Mouse (Mus musculus) gastrocnemius, adult 8-10 months (tissue): ENCODE data around the gene Ndufs7. TPM values are rescaled to one million over a fixed set of nuclear protein-coding genes. Genes with fewer than 3 reads are reported as not detected.

ENCODE experiments used
- DNase-seq, 2 experiments: peaks; one replicate each; pipeline ENCODE4 v3.0.0; 2022; ENCODE audit warnings: low spot score in 2 of 2
- total RNA-seq, 4 experiments: library from RNA; stranded (reverse); gene quantifications; 2 replicates each; pipeline ENCODE4 v1.2.4; 2022

Ndufs7 gene
- total RNA-seq, 4 experiments from 2014 or later: 576 to 623 (median 605) TPM

DNA sequence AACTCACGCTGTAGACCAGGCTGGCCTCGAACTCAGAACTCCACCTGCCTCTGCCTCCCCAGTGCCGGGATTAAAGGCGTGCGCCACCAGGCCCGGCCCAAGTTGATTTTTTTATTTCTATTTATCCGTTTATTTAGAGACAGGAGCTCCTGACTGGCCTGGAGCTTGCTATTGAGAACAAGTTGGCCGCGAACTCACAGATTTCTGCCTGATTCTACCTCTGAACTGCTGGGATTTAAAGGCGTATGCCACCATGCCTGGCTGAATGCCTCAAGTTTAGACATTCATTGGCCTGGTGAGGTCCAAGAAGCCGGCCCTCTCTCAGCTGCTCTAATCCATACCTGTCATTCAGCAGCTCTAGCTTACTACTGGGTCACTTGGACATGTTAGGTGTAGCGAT lies 13.2 kb downstream of the Ndufs7 start:
- no peak for DNase-seq

DNA sequence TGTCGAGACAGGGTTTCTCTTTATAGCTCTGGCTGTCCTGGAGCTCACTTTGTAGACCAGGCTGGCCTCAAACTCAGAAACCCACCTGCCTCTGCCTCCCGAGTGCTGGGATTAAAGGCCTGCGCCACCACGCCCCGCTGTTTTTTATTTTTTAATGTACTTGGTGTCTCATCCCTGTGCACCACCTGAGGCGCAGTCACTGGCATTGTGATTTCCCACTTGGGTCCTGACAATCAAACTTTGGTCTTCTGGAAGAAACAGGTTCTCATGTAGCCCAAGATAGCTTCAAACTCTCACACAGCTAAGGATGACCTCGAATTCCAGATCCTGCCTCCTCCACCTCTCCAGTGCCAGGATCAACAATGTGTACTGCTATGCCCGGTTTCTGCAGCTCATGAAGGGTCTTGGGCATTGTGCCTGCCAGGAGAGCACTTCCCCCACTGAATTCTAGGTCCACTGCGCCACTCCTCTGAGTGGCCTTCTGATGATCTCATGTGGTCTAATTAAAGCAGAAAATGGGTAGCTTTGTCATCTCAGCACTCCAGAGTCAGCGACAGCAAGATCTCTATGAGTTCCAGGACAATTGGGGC lies 13.9 kb downstream of the Ndufs7 start:
- no peak for DNase-seq

DNA sequence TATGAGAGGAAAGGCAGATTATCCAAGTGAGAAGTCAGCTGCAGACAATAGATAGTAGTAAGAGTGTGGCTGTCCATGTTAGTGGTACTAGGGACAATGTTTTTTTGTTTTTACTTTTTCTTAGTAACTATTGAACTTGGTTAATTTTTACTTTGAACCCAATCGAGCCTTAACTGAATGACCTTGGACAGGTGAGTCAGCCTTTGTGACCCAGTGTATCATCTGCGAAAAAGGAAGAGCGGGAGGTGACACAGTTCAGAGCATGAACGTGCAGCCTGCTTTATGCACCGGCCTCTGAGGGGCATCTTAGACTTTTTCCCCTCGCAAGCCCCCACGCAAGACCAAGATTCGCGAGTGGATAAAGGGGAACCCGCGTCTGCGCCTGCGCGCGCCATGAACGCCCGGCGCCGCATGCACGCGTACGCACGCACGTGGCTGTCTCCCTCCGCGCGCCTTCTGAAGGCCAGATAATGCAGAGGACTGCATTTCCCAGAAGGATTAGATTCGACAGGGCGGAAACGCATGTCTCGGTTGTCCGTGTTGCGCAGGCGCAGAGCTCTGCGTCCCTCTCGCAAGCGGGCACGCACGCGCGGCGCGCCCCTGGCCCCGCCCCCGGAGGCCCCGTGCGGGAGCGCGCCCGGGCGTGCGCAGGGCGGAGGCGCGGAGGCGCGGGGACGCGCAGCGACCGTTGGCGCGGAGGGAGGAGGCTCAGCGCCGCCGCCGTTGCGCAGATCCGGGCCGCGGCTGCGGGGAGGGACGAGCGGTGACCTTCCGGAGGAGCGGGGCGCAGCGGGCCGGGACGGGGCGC lies 15.6 kb downstream of the Ndufs7 start:
- peak; percentile 99 for DNase-seq

DNA sequence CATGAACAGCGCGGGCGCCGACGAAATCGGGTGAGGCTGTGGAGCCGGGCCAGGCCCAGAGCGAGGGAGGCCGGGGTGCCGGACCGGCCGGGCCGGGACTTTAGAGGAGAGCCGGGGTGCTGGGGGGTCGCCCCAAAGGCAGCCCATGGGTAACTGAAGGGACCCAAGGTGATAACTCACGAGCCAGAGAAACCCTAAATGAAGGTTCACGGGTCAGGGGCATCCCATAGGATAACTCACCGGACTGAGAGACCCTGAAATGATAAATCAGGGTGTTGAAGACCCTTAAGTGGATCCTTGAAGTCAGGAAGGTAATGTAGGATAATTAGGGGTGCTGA lies 16.2 kb downstream of the Ndufs7 start:
- no peak for DNase-seq

DNA sequence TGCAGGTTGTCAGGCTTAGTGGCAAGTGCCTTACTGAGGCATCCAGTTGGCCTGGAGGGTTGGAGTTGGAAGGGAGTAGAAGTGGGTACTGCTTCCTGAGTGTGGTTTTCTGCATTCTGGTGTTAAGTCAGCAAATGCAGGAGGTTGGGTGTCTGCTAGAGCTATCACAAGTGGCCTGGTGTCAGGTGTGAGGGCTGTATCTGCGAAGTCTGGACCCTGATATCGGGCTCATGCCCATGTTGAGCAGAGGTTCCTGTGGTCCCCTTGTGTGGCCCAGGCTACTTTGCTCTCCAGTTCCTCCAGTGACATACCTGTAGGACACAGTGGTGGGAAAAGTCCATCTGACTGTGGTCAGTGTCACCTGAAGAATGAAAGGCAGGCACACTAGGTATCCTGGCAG lies 21.2 kb downstream of the Ndufs7 start:
- no peak for DNase-seq

DNA sequence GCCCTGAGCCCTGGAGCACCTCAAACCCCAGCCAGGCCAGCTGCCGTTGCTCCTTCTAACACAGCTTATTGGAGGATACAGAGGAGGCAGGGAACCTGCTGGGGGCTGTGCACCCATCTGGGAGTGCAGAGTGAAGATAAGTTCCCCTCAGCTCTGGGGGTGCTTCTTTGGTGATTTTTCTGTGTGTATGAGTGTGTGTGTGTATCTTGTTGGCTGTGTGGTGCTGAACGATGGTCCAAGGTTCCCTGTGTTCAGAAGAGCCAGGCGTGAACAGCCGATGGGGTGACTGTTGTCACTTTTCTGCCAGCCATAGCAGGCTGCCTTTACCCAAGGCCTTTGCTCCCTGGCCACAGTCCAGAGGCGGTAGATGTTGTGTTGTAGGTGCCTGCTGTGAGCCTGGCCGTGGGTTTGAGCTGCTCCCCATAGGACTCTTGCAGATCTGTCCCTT lies 21.8 kb downstream of the Ndufs7 start:
- no peak for DNase-seq

DNA sequence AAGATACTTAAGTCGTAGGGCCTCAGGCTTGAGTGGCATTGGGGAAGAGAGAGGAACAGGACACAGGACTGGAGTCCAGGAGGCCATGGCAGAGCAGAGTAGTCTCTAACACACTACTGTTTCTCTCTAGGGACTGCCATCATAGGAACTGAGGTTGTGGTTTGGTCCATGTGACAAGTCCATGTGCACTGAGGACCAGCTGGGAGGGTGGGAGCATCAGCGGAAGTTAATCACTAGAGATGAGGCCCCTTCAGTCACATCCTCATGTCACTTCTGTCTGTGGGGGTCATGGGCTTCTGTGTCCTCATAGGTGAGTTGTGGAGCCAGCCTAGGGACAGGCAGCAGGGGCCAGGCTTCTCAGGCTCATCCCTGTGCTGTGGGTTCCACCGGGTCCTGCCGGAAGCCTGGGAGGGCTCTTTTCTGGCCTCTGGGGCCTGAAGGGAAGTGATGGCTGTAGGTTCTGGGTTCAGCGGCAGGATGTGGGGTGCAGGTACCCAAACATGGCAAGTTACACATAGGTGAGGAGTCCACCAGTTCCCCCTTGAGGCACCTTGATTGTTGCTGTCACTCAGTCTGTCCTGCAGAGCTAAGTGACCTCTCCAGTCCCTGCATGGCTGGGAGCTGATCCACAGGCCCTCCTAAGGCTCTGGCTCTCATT lies 22.4 kb downstream of the Ndufs7 start:
- DNase-seq: no peak

DNA sequence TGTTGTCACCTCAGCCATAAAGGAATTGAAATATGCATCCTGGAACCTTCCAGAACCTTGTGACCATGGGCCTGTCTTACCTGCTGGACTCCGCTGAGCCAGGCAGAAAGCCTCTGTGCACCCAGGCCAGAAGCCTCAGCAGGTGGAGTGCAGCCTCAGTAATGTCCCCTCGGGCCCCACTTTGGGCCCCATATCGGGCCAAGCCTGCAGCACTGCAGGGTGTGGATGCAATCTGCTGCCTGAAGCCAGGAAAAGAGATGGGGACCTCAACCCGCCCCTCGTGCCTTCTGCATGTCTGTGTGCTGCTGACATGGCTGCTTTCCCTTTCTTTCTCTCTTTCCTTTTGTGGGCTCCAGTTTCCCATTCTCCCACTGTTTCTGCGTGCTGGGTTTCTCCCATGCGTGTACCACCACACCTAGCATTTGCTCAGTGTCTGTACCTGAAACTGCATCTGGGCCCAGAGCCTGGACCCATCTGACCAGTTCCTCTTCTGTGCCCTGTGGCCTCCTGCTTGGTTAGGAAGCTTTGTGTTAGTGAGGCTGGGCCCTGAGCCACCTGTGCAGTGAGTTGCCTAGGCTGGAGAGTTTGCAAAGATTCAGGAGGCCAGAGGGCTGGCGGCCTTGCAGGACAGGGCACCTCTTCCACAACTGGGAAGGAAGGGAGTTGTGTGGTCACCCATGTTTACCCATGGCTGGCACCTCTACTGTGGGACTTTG lies 23.1 kb downstream of the Ndufs7 start:
- DNase-seq: no peak

DNA sequence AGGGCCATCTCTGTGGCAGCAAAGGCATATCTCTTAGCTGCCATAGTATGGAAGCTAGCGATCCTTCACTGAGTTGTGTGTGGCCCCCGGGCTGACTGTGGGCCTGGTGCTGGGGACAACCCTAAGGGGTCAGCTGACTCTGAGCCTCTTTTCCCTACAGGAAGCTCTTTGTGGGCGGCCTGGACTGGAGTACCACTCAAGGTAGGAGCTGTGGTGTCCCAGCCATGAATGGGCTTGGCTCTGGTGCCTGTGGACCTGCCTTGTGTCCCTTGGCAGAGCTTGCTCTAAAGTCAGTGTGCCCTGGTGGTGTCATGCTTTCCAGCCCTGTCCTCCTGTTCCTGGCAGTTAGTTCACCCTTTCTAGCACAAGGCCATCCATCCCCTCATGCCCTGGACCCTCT lies 24.9 kb downstream of the Ndufs7 start:
- no peak for DNase-seq

DNA sequence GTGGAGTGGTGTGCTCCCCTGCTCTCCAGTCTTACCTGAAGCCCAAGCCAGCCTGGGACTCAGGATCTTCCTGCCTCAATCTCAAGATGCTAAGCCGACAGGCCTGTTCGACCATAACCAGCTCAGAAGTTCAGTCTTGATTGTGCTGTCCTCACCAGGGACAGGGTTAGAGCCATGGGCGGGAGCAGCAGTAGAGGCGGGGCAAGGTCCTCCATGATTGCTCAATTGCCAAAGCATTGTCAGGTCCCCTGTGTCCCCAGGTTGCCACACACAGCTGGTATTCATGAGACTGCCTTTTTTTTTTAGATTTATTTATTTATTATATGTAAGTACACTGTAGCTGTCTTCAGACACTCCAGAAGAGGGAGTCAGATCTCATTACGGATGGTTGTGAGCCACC lies 27.3 kb downstream of the Ndufs7 start:
- DNase-seq: no peak

DNA sequence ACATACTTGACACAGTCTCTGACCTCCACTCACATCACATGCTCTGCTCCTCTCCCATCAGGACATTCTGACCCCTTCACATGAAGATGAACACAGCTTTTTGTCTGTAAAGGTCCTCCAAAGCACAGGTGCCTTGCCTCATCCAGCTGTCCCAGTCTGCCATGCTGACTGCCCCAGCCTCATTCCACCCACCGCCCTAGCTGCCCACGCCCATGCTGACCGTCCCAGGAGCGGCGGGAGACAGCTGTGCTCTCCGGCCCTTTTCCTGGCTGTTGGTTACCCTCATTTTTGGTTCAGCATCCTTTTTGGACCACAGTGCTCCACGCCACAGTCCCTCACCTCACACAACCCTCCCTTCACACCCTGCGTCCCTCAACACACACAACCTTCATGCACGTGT lies 29.5 kb downstream of the Ndufs7 start:
- DNase-seq: no peak

DNA sequence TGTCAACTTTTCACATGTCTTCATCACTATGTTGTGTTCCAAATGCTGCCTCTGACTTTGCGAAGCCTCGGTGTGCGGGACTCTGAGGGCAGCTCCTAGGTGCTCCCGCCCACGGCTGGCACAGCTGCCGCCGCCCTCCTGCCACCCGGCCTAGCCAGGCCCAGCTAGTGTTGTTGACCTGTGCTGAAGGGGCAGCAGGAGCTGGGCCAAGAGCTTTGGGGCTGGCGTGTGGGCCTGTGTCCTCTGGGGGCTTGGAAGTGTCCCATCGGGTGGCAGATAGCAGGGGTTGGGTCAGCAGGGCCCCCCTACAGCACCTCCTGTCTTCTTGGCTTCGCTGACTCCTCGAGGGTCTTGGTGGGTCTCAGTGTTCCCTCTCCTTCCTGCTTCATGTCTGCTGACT lies 30.4 kb downstream of the Ndufs7 start:
- DNase-seq: no peak

DNA sequence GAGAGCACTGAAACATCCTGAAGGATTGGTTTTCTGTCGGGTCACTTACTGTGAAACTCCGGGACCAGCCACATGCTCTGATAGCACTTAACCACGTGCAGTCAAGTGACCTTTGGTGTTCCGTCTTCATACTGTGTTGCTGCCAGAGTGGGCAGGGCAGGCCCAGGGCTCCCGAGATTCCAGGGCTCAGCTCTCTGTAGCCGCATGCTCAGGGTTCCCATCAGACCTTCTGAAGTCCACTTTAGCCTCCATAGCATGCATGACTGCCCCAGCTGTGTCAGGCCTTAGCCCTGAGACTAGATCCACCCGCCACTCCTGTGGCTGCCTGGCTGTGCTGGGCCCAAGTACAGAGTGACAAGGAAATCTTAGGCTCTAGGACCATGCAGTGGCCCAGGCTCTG lies 32.4 kb downstream of the Ndufs7 start:
- no peak for DNase-seq

DNA sequence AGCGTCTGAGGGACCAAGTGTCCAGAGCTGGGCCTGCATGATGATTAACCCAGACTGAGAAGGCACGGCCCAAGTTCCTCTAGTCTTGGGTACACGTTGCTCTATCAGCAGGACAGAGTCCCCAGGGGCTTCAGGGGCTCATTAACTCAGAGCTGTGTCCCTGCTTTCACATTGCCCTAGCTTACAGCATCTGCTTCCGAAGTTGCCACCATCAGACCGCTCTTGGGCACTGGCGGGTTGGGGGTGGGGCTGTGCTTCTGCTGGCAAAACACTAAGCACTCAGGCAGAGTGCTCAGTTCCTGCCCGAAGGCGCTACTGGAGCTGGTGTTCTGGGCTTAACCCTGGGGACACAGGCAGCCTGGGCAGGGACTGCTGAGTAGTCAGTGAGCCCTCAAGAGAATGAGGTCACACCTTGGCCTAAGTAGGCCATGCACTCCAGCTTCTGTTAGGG lies 33.0 kb downstream of the Ndufs7 start:
- DNase-seq: peak in 1 of 2 experiments; percentile 51

DNA sequence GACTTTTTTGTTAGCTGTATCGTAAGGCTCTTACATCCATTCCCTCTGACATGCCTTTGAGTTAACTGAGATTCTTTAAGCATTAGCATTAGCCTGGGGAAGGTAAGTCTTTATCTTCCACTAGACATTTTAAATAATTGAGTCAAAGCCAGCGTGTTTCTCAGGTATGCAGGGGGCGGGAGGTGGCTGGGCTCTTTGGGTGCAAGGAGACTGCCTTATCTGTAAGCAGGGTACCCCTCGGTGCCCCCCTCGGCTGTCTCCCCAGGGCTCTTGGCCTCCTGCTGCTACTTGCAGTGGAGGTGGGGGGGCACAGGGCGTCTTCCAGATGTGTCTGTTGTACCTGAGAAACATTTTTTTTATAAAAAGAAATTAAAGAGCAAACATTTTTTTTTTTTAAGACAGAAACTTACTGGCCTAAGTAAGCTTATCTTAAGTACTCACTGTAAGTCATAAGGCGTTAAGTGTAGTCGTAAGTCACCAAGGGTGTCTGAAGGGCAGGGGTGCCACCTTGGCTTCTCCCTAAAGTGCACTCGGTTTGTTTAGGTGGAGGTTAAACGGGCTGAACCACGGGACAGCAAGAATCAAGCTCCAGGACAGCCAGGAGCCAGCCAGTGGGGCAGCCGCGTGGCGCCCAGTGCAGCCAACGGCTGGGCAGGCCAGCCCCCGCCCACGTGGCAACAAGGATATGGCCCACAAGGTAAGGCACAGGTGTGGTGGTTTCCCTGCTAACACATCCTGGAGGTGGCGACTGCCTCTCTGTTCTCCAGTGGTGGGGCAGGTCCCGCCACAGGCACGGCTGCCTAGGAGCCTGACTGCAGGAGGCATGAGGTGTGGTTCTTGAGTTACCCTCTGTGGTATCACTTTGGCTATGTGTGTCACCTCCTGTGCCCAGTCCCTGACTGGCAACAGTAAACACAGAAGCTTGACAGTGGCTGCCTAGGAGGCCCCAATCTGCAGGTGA lies 33.8 kb downstream of the Ndufs7 start:
- no peak for DNase-seq

DNA sequence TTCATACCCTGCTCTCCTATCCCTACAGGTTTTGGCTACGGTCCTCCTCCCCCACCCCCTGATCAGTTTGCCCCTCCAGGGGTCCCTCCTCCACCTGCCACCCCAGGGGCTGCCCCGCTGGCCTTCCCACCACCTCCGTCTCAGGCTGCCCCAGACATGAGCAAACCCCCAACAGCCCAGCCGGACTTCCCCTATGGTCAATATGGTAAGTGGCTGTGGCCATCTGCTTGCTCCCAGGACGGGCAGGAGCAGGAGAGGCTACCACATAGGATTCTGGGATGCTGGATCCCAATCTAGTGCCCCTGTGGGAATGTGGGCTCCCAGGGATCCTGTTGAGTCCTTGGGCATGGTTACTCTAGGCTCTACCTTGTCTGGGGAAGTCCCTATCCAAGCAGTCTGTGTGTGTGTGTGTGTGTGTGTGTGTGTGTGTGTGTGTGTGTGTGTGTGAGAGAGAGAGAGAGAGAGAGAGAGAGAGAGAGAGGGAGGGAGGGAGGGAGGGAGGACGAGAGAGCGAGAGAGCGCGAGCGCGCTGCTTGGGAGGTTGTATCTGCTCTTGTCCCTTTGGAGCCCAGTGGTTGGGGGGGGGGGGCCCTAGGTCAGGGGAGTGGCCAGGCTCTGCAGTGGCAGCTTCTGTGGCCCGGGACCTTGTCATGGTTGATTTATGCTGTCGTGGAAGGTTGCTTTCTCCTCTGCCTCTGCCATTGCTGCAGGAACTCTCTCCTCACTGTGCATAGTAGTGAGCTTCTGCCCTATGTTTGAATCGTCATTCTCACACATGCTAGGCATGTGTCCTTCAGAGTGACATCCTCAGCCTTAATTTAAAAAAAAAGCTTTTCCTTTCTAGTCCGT lies 36.5 kb downstream of the Ndufs7 start:
- no peak for DNase-seq

DNA sequence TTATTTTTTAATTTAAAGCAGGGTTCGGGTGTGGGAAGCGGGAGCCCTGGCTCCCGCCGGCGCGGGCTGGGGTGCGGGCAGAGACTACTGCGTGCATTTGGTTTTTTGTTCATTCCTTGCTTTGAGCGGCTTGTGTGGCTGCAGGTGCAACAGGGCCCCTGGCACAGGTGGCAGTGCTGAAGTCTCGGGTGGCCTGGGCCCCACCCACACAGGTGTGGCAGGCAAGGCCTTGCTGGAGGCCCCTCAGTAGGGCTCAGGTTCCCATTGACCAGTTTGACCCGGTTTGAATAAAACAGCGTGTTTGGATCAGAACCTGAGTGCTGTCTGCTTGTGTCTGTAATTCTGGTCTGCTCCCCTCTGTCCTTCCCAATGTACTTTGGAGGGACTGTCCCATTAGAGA lies 39.2 kb downstream of the Ndufs7 start:
- DNase-seq: no peak

DNA sequence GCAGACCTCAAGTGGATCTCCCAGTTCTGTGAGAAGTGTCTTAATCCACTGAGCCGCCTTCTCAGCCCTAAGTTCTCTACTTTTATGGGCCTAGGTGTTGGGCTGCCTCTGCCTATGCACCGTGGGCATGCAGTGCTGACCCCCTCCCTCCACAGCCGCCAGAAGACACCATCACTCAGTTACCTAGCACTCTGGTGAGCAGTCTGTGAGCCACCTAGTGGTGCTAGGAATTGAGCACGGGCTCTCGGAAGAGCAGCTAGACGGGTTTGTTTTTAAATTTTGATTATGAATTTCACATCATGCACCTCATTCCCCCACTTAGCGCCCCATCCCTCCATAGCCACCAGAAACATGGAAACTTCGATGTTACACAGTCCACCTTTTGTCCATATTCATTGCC lies 39.7 kb downstream of the Ndufs7 start:
- no peak for DNase-seq

DNA sequence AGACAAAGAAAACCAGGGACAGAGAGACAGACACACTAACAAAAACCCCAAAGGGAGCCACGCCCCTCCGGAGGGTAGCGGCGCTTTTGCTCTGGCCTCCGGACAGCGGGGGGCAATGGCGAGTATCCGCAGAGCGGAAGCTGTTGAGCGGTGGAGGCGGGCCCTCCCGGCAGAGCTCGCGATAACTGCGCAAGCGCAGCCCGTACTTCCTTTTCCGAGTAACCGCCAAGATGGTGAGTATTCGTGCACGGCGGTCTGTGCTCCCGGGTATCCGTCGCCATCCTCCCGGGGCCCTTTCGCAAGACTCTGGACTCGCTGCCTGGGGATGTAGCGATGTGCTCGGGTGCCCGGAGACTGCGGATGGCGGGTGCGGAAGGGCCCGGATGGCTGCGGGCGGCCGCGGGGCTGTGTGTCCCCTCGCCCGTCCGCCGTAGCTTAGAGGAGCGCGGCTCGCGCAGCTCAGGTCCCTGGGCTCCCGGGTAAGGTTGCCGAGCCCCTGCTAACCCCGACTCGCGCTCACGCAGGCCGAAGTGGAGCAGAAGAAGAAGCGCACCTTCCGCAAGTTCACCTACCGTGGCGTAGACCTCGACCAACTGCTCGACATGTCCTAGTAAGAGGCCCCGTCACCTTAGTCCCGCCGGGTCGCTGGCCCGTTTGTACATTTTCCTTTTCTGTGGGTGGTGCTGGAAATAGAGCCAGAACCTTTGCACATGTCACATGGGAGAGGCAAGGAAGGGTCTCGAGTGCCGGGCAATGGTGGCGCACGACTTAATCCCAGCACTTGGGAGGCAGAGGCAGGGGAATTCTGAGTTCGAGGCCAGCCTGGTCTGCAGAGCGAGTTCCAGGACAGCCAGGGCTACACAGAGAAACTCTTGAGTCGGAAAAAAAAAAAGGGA lies 43.6 kb downstream of the Ndufs7 start, which contains the start of gene Rps15:
TSS of gene Rps15 (plus strand) at position 203 of the 896 bp plus-strand sequence.
- peak; percentile 82 to 91 for DNase-seq
